Mouse (Mus musculus): Measurements from ENCODE around the gene Atxn7l1. TPM values are rescaled to one million over a fixed set of nuclear protein-coding genes. Genes with fewer than 3 reads are reported as not detected.

Gene Atxn7l1
- polyA plus RNA-seq, 1 experiment from 2014 or later = 21.3 TPM

DNA sequence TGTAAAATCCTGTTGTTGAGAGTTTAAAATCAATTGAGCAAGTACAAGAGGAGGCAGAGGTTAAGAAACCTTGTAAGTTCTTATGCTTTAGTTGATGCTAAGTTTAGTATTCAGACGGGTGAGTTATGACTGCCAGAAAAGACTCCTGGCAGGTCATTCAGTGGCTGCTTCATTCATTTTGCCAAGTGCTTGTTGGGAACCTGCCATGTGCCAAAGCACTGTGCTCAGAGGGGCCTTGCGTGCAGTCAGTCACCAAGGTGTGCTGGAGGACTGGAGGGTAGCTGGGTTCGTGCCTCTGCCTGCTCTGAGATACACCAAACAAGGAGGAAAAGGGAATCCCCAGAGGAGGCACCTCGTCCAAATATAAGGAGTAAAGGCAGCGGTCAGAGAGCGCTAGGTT lies 50.3 kb downstream of the Atxn7l1 start:
- ATAC-seq (ENCODE audit: insufficient read depth, low FRiP score, low TSS enrichment) (peak; percentile 36; the same call in 1 of the 2 replicates), DNase-seq (ENCODE audit: low spot score) (no peak)
- Histone ChIP-seq H3K4me1 (ENCODE audit: control insufficient read depth, insufficient read depth, low read length) (peaks cover 14% of the 10 kb centered on the region), H3K27me3 (ENCODE audit: control insufficient read depth, insufficient read depth, low read length) (no peaks in the 10 kb centered on the region), H3K36me3 (ENCODE audit: control insufficient read depth, insufficient read depth, low read length) (no peaks in the 10 kb centered on the region), H3K9me3 (ENCODE audit: control insufficient read depth, low read length) (no peaks in the 10 kb centered on the region), H3K4me3 (ENCODE audit: low read depth, low read length) (no peak overlapping the region), H3K9ac (ENCODE audit: low read length) (no peak overlapping the region), H3K4me2 (ENCODE audit: low read depth) (no peak overlapping the region), H3K27ac (ENCODE audit: low read depth, low read length) (no peak overlapping the region)
- WGBS = 68% methylated on average over 6 of the region's 6 CpGs

DNA sequence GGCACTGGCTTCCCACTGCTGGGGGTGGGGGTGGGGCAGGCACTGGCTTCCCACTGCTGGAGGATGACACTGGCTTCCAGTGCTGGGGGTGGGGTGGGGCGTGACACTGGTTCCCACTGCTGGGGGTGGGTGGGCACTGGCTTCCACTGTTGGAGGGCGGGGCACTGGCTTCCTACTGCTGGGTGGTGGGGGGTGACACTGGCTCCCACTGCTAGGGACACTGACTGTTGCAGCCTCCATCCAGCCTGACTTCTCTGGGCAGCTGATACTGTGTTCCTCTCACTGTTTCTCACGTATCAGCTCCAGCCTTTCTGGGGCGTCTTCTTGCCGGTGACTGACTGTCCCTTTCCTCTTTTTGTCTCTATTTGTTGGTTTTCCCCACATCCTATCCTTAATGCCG lies 53.6 kb downstream of the Atxn7l1 start:
- H3K4me1 ChIP-seq (ENCODE audit: control insufficient read depth, insufficient read depth, low read length) = peaks cover 11% of the 10 kb centered on the region
- no peak for ATAC-seq (ENCODE audit: insufficient read depth, low FRiP score, low TSS enrichment)
- WGBS = 84% methylated on average over 6 of the region's 6 CpGs

GRCm38 (mm10) chr12:33201491-33202210 lies 54.2 kb downstream of the Atxn7l1 start:
- no peak overlapping the region for H3K9ac ChIP-seq (ENCODE audit: low read length)
- no peaks in the 10 kb centered on the region for H3K27me3 ChIP-seq (ENCODE audit: control insufficient read depth, insufficient read depth, low read length)
- peaks cover 11% of the 10 kb centered on the region for H3K4me1 ChIP-seq (ENCODE audit: control insufficient read depth, insufficient read depth, low read length)
- H3K9me3 ChIP-seq (ENCODE audit: control insufficient read depth, low read length) = no peaks in the 10 kb centered on the region
- H3K36me3 ChIP-seq (ENCODE audit: control insufficient read depth, insufficient read depth, low read length) = no peaks in the 10 kb centered on the region
- H3K4me3 ChIP-seq (ENCODE audit: low read depth, low read length) = no peak overlapping the region
- no peak overlapping the region for H3K27ac ChIP-seq (ENCODE audit: low read depth, low read length)
- WGBS = 67% methylated on average over 7 of the region's 7 CpGs
- no peak overlapping the region for H3K4me2 ChIP-seq (ENCODE audit: low read depth)
- DNase-seq (ENCODE audit: low spot score) = no peak
- no peak for ATAC-seq (ENCODE audit: insufficient read depth, low FRiP score, low TSS enrichment)

More for the DNA sequence above, 53.6 kb downstream of the Atxn7l1 start:
- no peak overlapping the region for H3K4me2 ChIP-seq (ENCODE audit: low read depth)
- no peaks in the 10 kb centered on the region for H3K9me3 ChIP-seq (ENCODE audit: control insufficient read depth, low read length)
- no peak overlapping the region for H3K27ac ChIP-seq (ENCODE audit: low read depth, low read length)
- no peaks in the 10 kb centered on the region for H3K36me3 ChIP-seq (ENCODE audit: control insufficient read depth, insufficient read depth, low read length)
- DNase-seq (ENCODE audit: low spot score) = no peak
- H3K4me3 ChIP-seq (ENCODE audit: low read depth, low read length) = no peak overlapping the region
- H3K9ac ChIP-seq (ENCODE audit: low read length) = no peak overlapping the region
- H3K27me3 ChIP-seq (ENCODE audit: control insufficient read depth, insufficient read depth, low read length) = no peaks in the 10 kb centered on the region

DNA sequence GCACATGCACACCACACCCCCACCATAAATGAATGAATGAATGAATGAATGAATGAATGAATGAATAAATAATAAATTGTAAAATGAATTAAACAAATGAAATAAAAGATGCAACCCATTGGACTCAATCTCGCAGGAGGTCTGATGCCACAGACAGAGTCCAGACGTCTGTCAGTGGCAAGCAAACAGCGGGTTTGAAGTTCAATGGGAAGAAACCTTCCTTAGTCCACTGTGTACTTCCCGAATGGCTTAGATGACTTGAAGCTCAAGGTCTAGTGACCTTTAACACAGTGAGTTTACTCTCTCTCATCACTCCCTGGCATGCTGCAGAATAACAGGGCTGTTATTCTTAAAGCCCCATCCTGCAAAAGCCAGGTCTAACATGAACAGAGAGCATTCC lies 57.8 kb downstream of the Atxn7l1 start:
- Histone ChIP-seq H3K4me2 (ENCODE audit: low read depth) (no peak overlapping the region), H3K4me3 (ENCODE audit: low read depth, low read length) (no peak overlapping the region), H3K27me3 (ENCODE audit: control insufficient read depth, insufficient read depth, low read length) (no peaks in the 10 kb centered on the region), H3K27ac (ENCODE audit: low read depth, low read length) (no peak overlapping the region), H3K4me1 (ENCODE audit: control insufficient read depth, insufficient read depth, low read length) (peaks cover 3% of the 10 kb centered on the region; the same call in 1 of the 2 replicates), H3K9me3 (ENCODE audit: control insufficient read depth, low read length) (no peaks in the 10 kb centered on the region), H3K9ac (ENCODE audit: low read length) (no peak overlapping the region), H3K36me3 (ENCODE audit: control insufficient read depth, insufficient read depth, low read length) (no peaks in the 10 kb centered on the region)
- ATAC-seq (ENCODE audit: insufficient read depth, low FRiP score, low TSS enrichment) (no peak), DNase-seq (ENCODE audit: low spot score) (no peak)
- 92% methylated on average over 4 of the region's 4 CpGs for WGBS

- no peak overlapping the region for H3K9ac ChIP-seq (ENCODE audit: low read length)
- no peaks in the 10 kb centered on the region for H3K36me3 ChIP-seq (ENCODE audit: control insufficient read depth, insufficient read depth, low read length)
- H3K9me3 ChIP-seq (ENCODE audit: control insufficient read depth, low read length) = no peaks in the 10 kb centered on the region
- DNase-seq (ENCODE audit: low spot score) (no peak), ATAC-seq (ENCODE audit: insufficient read depth, low FRiP score, low TSS enrichment) (no peak)
- WGBS = 91% methylated on average over 6 of the region's 6 CpGs
- no peak overlapping the region for H3K27ac ChIP-seq (ENCODE audit: low read depth, low read length)
- no peak overlapping the region for H3K4me3 ChIP-seq (ENCODE audit: low read depth, low read length)
- H3K4me1 ChIP-seq (ENCODE audit: control insufficient read depth, insufficient read depth, low read length) = peaks cover 3% of the 10 kb centered on the region; the same call in 1 of the 2 replicates
- no peak overlapping the region for H3K4me2 ChIP-seq (ENCODE audit: low read depth)
- no peaks in the 10 kb centered on the region for H3K27me3 ChIP-seq (ENCODE audit: control insufficient read depth, insufficient read depth, low read length)
Observed at GRCm38 (mm10) chr12:33206300-33206699, 58.8 kb downstream of the Atxn7l1 start.

- H3K4me3 ChIP-seq (ENCODE audit: low read depth, low read length) = no peak overlapping the region
- H3K27me3 ChIP-seq (ENCODE audit: control insufficient read depth, insufficient read depth, low read length) = no peaks in the 10 kb centered on the region
- H3K4me2 ChIP-seq (ENCODE audit: low read depth) = no peak overlapping the region
- no peak overlapping the region for H3K27ac ChIP-seq (ENCODE audit: low read depth, low read length)
- H3K36me3 ChIP-seq (ENCODE audit: control insufficient read depth, insufficient read depth, low read length) = no peaks in the 10 kb centered on the region
- 75% methylated on average over 4 of the region's 4 CpGs for WGBS
- no peak overlapping the region for H3K9ac ChIP-seq (ENCODE audit: low read length)
- ATAC-seq (ENCODE audit: insufficient read depth, low FRiP score, low TSS enrichment) (no peak), DNase-seq (ENCODE audit: low spot score) (no peak)
- no peaks in the 10 kb centered on the region for H3K9me3 ChIP-seq (ENCODE audit: control insufficient read depth, low read length)
- no peaks in the 10 kb centered on the region for H3K4me1 ChIP-seq (ENCODE audit: control insufficient read depth, insufficient read depth, low read length)
Observed at GRCm38 (mm10) chr12:33210856-33211255, 63.4 kb downstream of the Atxn7l1 start.

DNA sequence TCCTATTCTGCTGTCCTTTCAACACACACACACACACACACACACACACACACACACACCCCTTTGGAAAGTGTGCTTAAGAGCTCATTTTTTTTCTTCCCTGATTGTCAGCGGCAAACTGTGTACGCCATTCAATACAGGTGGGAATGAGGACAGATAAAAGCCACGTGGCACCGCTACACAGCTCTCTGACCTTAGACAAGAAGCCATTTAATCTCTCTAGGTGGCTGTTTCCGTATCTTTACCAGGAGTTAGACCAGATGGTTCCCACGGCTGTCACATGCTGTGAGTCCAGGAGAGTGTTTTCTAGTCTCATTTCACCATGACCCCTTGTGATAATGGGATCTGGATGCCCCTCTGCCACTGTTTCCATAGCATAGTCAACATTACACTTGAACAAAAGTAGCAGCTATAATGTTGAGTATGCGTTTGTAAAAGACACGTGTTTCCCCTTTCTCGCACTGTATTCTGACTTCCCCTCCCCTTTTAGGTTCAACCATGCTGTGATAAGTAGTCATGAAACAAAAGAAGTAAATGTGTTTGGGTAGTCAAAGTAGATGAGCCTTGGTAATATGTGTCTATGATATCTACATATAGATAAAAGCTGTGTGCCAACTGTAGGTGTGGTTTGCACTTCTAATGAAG lies 70.8 kb downstream of the Atxn7l1 start:
- H3K27me3 ChIP-seq (ENCODE audit: control insufficient read depth, insufficient read depth, low read length) = no peaks in the 10 kb centered on the region
- H3K36me3 ChIP-seq (ENCODE audit: control insufficient read depth, insufficient read depth, low read length) = no peaks in the 10 kb centered on the region; the same call in 1 of the 2 replicates
- H3K4me1 ChIP-seq (ENCODE audit: control insufficient read depth, insufficient read depth, low read length) = no peaks in the 10 kb centered on the region
- H3K27ac ChIP-seq (ENCODE audit: low read depth, low read length) = no peak overlapping the region
- ATAC-seq (ENCODE audit: insufficient read depth, low FRiP score, low TSS enrichment) = no peak
- H3K9me3 ChIP-seq (ENCODE audit: control insufficient read depth, low read length) = no peaks in the 10 kb centered on the region
- DNase-seq (ENCODE audit: low spot score) = no peak
- H3K4me2 ChIP-seq (ENCODE audit: low read depth) = no peak overlapping the region
- H3K9ac ChIP-seq (ENCODE audit: low read length) = no peak overlapping the region
- no peak overlapping the region for H3K4me3 ChIP-seq (ENCODE audit: low read depth, low read length)
- 86% methylated on average over 9 of the region's 9 CpGs for WGBS

DNA sequence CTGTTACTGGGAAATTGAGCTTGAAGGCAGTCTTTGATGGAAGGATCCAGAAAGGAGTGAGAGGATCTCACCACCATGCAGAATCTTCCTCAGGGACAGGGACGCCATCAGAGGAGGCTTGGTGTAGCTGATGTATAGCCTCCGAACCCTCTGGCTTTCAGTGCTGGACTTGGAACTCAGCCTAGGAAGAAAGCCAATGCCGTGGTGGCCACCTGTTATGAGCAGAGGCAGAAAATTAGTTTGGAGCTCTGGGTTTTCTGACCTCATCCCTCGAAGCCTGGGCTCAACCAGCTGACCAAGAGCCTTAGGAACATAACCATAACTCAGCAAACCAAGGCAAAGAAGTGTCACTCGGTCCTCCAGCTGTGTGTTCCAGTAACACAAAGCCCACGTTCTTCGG lies 71.9 kb downstream of the Atxn7l1 start:
- Histone ChIP-seq H3K36me3 (ENCODE audit: control insufficient read depth, insufficient read depth, low read length) (no peaks in the 10 kb centered on the region; the same call in 1 of the 2 replicates), H3K27me3 (ENCODE audit: control insufficient read depth, insufficient read depth, low read length) (no peaks in the 10 kb centered on the region), H3K4me1 (ENCODE audit: control insufficient read depth, insufficient read depth, low read length) (peaks cover 5% of the 10 kb centered on the region; the same call in 1 of the 2 replicates), H3K9ac (ENCODE audit: low read length) (no peak overlapping the region), H3K4me2 (ENCODE audit: low read depth) (no peak overlapping the region), H3K27ac (ENCODE audit: low read depth, low read length) (no peak overlapping the region), H3K9me3 (ENCODE audit: control insufficient read depth, low read length) (no peaks in the 10 kb centered on the region), H3K4me3 (ENCODE audit: low read depth, low read length) (no peak overlapping the region)
- ATAC-seq (ENCODE audit: insufficient read depth, low FRiP score, low TSS enrichment) (no peak), DNase-seq (ENCODE audit: low spot score) (no peak)
- WGBS = 90% methylated on average over 7 of the region's 7 CpGs

DNA sequence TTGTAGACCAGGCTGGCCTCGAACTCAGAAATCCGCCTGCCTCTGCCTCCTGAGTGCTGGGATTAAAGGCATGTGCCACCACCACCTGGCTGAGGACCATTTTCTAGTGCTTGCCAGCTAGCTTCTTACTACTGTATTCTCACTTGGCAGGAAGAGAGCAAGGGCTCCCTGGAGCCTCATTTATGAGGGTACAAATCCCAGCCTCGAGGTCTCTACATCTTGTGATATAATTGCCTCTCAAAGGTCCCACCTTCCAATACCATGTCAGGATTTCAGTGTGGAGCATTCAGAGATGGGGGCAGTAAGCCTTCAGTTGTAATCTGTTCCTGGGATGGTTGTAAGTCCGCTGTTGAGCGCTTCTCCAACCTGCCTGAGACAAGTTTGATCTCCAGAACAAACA lies 72.6 kb downstream of the Atxn7l1 start:
- no peak overlapping the region for H3K4me3 ChIP-seq (ENCODE audit: low read depth, low read length)
- WGBS = 86% methylated on average over 5 of the region's 5 CpGs
- no peak overlapping the region for H3K9ac ChIP-seq (ENCODE audit: low read length)
- DNase-seq (ENCODE audit: low spot score) = no peak
- H3K4me2 ChIP-seq (ENCODE audit: low read depth) = no peak overlapping the region
- H3K4me1 ChIP-seq (ENCODE audit: control insufficient read depth, insufficient read depth, low read length) = peaks cover 7% of the 10 kb centered on the region
- H3K27me3 ChIP-seq (ENCODE audit: control insufficient read depth, insufficient read depth, low read length) = no peaks in the 10 kb centered on the region
- no peaks in the 10 kb centered on the region; the same call in 1 of the 2 replicates for H3K36me3 ChIP-seq (ENCODE audit: control insufficient read depth, insufficient read depth, low read length)
- no peaks in the 10 kb centered on the region for H3K9me3 ChIP-seq (ENCODE audit: control insufficient read depth, low read length)
- no peak for ATAC-seq (ENCODE audit: insufficient read depth, low FRiP score, low TSS enrichment)
- H3K27ac ChIP-seq (ENCODE audit: low read depth, low read length) = peak overlapping the region; percentile 21; the same call in 1 of the 2 replicates

All from neural tube, embryonic 11.5 days (tissue).